Mouse (Mus musculus): Measurements from ENCODE around the gene Gm10639.

DNA sequence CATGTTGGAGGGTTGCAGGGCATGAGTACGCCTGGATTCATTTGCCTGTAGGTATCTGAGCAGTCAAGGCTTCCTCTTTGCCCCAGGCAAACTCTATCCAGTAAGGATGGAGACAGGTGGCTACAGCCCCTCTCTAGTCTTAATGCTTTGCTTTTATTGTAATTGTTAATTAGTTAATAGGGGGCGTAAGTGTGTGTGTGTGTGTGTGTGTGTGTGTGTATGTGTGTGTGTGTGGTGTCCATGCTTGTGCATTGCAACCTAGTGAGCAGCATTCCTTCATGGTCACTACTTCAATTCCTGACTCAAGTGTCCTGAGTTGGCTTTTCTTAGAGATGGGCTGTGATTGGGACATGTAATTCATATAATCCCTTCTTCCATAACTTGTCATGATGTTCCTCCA lies 25.0 kb downstream of the Gm10639 start, which contains the start of gene Omt2a:
- TF ChIP-seq CTCF (IDR thresholded peaks at IDR 0.05; ENCODE audit: low read depth, low read length) (no peak), GATA1 (IDR thresholded peaks at IDR 0.05; ENCODE audit: borderline replicate concordance, low read length) (no peak), POLR2AphosphoS5 (IDR thresholded peaks at IDR 0.05; ENCODE audit: insufficient replicate concordance, low read depth, low read length) (no peak), TAL1 (conservative IDR thresholded peaks at IDR 0.05; ENCODE audit: low read depth, low read length) (no peak), GATA2 (IDR thresholded peaks at IDR 0.05; ENCODE audit: borderline replicate concordance, low read depth, low read length) (no peak)

Data from G1E (cell line).